Mouse (Mus musculus): ENCODE data around the gene Alkbh4. TPM values are rescaled to one million over a fixed set of nuclear protein-coding genes. Genes with fewer than 3 reads are reported as not detected.
"Not testable (repeated sequence)": the region's sequence is repeated elsewhere in the genome, so short reads cannot be mapped to it uniquely, and the experiment has no call there.

Alkbh4 gene
- polyA plus RNA-seq, 1 experiment, result not detected

DNA sequence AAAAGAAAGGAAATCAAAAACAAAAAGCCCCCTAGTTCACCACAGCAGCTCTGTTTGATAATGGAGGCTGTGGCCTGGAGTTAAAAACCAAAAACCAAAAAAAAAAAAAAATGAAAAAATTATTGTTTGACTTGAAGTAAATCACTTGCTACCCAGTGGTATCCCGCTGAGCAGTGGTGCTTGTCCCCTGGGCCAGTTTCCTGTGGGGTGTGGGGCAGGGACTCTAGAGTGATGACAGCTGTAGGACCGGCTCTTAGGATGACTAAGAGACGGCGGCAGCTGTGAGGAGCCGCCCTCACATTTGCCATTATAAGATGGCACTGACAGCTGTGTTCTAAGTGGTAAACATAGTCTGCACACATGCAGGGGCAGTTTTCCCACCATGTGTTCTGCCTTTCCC lies 19.5 kb downstream of the Alkbh4 start:
- Histone ChIP-seq H3K4me3 (ENCODE audit: insufficient read depth, low read depth, low read length) (no peak overlapping the region), H3K4me1 (ENCODE audit: control insufficient read depth, insufficient read depth, low read length) (no peaks in the 10 kb centered on the region), H3K27ac (ENCODE audit: insufficient read depth, low read depth, low read length) (no peak overlapping the region)
- WGBS, result 66% methylated on average over 5 of the region's 5 CpGs
- TF ChIP-seq POLR2A (IDR thresholded peaks at IDR 0.05; ENCODE audit: insufficient read depth, low read depth, low read length), result no peak
- TF ChIP-seq CTCF (IDR thresholded peaks at IDR 0.05; ENCODE audit: insufficient read depth, low read depth, low read length), result no peak

DNA sequence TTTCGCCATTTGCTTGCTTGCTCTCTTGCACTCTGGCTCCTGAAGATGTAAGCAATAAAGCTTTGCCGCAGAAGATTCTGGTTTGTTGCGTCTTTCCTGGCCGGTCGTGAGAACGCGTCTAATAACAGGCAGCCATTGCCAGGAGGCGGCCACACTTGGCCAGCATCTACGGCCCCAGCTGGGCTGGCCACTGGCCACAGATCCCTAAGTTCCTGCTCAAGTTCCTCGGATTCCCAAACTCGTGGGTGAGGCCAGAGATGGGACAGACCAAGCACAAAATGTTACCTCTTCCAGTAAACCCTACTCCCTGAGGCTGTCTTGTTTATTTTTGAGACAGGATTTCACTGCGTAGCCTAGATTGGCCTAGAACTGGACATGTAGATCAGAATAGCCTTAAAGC lies 24.1 kb downstream of the Alkbh4 start:
- H3K27ac ChIP-seq (ENCODE audit: insufficient read depth, low read depth, low read length); H3K4me1 ChIP-seq (ENCODE audit: control insufficient read depth, insufficient read depth, low read length); H3K4me3 ChIP-seq (ENCODE audit: insufficient read depth, low read depth, low read length): not testable (repeated sequence)
- 67% methylated on average over 11 of the region's 12 CpGs for WGBS

DNA sequence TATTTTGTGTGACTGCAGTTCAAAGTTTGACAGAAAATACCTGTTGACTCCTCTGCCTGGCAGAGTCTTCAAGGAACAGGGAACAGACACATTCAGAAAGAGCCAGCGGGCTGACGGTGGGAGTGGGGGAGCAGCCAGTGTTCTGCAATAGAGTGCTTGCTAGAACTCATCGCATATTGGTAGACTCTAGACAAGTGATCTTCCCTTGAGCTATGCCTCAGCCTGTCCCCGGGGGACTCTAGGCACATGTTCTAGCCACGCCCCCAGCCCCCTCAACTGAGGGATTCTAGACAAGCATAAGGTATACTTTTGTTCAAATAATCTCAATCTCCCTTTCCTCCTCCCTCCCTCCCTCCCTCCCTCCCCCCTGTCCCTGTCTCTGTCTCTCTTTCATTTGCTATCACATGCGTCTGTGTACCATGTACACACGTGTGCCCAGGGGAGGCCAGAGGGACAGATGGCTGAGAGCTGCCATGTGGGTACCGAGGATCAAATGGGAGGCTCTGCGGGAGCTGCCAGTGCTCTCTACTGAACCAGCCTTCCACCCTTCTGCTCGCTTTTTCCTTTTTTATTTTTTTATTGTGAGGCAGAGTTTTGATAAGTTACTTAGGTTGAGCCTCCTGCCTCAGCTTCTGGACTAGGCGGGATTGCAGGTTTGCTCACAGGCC lies 28.0 kb downstream of the Alkbh4 start:
- no peak for TF ChIP-seq POLR2A (IDR thresholded peaks at IDR 0.05; ENCODE audit: insufficient read depth, low read depth, low read length)
- no peak for TF ChIP-seq CTCF (IDR thresholded peaks at IDR 0.05; ENCODE audit: insufficient read depth, low read depth, low read length)
- Histone ChIP-seq H3K4me1 (ENCODE audit: control insufficient read depth, insufficient read depth, low read length) (0 out of 2 replicates have a peak, but pooled peaks cover 2% of the 10 kb centered on the region), H3K27ac (ENCODE audit: insufficient read depth, low read depth, low read length) (no peak overlapping the region), H3K4me3 (ENCODE audit: insufficient read depth, low read depth, low read length) (no peak overlapping the region)
- WGBS, result 83% methylated on average over 11 of the region's 11 CpGs

DNA sequence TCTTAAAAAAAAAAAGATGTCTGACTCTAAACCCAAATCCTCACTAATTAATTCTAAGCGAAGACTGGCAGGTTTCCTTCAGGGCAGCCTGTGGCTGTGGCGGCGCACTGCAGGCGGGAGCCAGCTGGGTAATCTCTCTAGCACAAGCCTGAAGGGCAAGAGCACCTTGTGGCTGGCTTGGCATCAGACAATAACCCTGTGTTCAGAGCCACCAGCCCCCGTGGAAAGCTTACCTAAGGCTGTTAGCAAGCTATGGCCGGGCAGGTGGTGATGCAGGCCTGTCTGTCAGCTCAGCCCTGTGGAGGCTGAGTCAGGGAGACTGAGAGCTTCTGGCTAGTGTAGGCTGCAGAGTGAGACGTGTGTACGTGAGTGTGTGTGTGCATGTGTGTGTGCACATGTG lies 29.3 kb downstream of the Alkbh4 start:
- TF ChIP-seq CTCF (IDR thresholded peaks at IDR 0.05; ENCODE audit: insufficient read depth, low read depth, low read length) (no peak), POLR2A (IDR thresholded peaks at IDR 0.05; ENCODE audit: insufficient read depth, low read depth, low read length) (no peak)
- Histone ChIP-seq H3K4me1 (ENCODE audit: control insufficient read depth, insufficient read depth, low read length) (peaks cover 10% of the 10 kb centered on the region), H3K27ac (ENCODE audit: insufficient read depth, low read depth, low read length) (no peak overlapping the region), H3K4me3 (ENCODE audit: insufficient read depth, low read depth, low read length) (no peak overlapping the region)
- 86% methylated on average over 8 of the region's 8 CpGs for WGBS

DNA sequence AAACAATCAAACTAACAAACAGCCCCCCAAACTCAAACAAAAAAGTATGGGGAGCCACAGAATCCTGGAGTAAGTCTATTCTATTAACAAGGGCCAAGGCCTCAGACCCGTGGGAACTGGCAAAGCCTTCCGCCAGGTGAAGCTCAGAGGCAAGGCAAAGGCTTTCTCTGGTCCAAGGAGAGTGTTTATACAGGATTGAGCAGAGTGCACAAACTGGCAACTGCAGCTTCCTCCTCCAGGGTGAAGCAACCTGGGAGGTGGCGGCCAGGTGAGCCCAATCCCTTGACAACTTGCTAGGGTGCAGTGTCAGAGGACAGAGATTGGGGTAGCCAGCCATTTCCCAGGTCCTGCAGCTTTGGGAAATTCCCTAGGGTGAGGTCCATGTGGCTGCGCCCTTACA lies 31.4 kb downstream of the Alkbh4 start:
- H3K4me1 ChIP-seq (ENCODE audit: control insufficient read depth, insufficient read depth, low read length), result peaks cover 23% of the 10 kb centered on the region
- 93% methylated on average over 4 of the region's 4 CpGs for WGBS
- no peak overlapping the region for H3K4me3 ChIP-seq (ENCODE audit: insufficient read depth, low read depth, low read length)
- no peak for TF ChIP-seq POLR2A (IDR thresholded peaks at IDR 0.05; ENCODE audit: insufficient read depth, low read depth, low read length)
- no peak for TF ChIP-seq CTCF (IDR thresholded peaks at IDR 0.05; ENCODE audit: insufficient read depth, low read depth, low read length)
- no peak overlapping the region for H3K27ac ChIP-seq (ENCODE audit: insufficient read depth, low read depth, low read length)

DNA sequence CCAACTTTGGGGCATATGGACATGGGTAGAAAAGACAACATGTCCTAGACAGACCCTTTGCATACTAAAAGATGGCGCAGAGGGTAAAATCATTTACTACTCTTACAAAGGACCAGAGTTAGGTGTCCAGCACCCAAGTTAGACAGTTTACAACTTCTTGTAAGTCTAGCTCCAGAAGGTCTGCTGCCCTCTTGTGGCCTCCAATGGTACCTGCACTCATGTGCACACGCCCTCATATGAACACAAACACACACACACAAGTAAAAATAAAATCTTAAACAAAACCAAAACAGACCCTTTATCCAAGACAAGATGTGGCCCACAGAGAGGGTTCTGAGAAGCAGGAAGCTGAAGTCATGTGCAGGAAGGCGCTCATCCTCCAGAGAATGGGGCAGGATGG lies 32.1 kb downstream of the Alkbh4 start:
- peaks cover 23% of the 10 kb centered on the region for H3K4me1 ChIP-seq (ENCODE audit: control insufficient read depth, insufficient read depth, low read length)
- WGBS, result 95% methylated on average over 3 of the region's 3 CpGs
- H3K27ac ChIP-seq (ENCODE audit: insufficient read depth, low read depth, low read length), result no peak overlapping the region
- TF ChIP-seq CTCF (IDR thresholded peaks at IDR 0.05; ENCODE audit: insufficient read depth, low read depth, low read length) (no peak), POLR2A (IDR thresholded peaks at IDR 0.05; ENCODE audit: insufficient read depth, low read depth, low read length) (no peak)
- H3K4me3 ChIP-seq (ENCODE audit: insufficient read depth, low read depth, low read length), result no peak overlapping the region

DNA sequence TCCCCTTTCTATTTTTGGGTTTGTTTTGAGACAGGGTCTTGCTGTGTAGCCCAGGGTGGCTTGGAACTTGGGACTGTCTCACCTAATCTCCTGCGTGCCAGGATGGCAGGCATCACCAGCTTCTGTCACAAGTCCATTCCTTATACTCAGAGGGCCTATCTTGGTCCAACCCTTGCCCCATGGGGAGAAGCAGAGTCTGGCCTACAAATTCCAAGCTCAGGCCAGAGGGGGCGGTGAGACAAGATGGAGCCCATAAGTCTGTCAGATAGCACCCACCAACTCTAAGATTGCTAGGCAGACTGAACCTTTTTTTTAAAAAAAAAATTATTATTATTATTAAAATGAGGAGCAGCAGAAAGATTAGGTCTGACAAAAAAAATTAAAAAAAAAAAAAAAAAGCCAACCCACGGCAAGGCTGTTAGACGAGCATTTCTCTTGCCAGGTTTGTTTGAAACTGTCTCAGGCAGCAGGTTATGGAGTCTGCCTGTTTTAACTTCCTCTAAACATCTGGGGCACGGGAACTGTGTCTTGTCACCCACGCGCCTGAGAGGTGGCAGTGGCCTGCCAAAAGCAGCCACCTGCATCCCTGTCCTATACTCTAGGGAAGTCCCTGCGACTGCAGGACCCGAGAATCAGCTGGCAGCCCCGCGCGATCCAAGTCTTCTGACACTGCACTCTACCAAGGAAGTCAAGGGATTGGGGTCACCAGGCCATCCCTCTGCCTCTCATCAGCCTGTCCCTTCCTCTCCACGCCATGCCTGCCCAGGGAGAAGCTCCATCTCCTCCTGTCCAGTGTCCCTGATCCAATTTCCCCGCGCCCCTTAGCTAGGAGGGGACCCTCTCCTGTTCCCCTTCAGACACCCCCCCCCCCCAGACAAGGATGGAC lies 33.9 kb downstream of the Alkbh4 start:
- Histone ChIP-seq H3K4me1 (ENCODE audit: control insufficient read depth, insufficient read depth, low read length) (peaks cover 26% of the 10 kb centered on the region), H3K27ac (ENCODE audit: insufficient read depth, low read depth, low read length) (peak overlapping the region; percentile 83; the same call in 1 of the 2 replicates), H3K4me3 (ENCODE audit: insufficient read depth, low read depth, low read length) (peak overlapping the region; percentile 80)
- TF ChIP-seq CTCF (IDR thresholded peaks at IDR 0.05; ENCODE audit: insufficient read depth, low read depth, low read length) (no peak), POLR2A (IDR thresholded peaks at IDR 0.05; ENCODE audit: insufficient read depth, low read depth, low read length) (no peak)
- 13% methylated on average over 15 of the region's 15 CpGs for WGBS

DNA sequence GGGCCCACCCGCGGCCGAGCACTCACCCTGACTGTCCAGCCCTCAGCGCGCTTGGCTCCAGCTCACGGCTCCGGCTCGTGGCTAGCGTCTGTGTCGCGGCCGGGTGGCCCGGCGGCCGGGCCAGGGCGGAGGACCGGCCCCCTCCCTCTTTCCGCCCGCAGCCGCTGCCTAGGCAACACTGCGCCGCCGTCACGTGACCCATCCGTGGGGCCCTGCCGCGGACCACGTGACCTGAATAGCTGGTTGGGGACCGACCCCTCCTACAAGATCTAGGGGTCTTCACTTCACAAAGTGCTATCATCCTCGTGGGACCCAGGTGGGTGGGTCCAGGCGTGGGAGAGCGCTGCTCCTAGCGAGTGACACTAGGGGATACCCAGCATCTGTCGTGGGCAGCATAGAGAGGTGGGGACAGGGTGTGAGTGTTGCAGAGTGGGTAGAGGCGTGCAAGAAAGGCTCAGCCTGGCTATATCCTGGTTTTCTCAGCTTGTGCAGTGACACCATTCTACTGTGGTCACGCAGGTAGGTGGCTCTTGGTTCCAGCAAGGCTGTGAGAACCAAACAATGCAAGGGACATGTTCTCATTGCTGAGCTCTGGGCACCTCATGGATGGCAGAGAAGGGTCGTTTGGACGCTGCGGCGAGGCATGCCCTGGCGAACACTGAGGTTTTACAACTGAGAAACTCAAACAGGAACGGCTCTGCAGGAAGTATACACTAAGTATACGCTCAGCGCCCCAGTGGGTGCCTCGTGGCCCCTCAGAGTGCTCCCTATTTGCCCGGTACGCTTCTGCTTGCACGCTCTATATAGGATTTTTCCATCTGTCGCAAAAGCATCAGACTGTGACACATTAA lies 34.8 kb downstream of the Alkbh4 start, which contains the start of gene Orai2:
Gene Orai2, minus strand, starts transcription at position 202 of the 851 bp plus-strand sequence.
- Histone ChIP-seq H3K4me1 (ENCODE audit: control insufficient read depth, insufficient read depth, low read length) (peaks cover 26% of the 10 kb centered on the region), H3K27ac (ENCODE audit: insufficient read depth, low read depth, low read length) (peak within 1 kb of the TSS; percentile 83), H3K4me3 (ENCODE audit: insufficient read depth, low read depth, low read length) (peak within 1 kb of the TSS; percentile 80)
- WGBS, result 2% methylated on average over 49 of the region's 49 CpGs
- TF ChIP-seq CTCF (IDR thresholded peaks at IDR 0.05; ENCODE audit: insufficient read depth, low read depth, low read length) (no peak), POLR2A (IDR thresholded peaks at IDR 0.05; ENCODE audit: insufficient read depth, low read depth, low read length) (peak; percentile 35; the same call in 1 of the 2 replicates)

Data from olfactory bulb, adult 2 months (tissue).